Mouse (Mus musculus) liver, postnatal 0 days (tissue): ENCODE measurements around the gene Nhsl1. TPM values are rescaled to one million over a fixed set of nuclear protein-coding genes. Genes with fewer than 3 reads are reported as not detected.
A peak's percentile ranks its signal among the peaks of the same experiment; 100 is the strongest.
"Not testable (repeated sequence)": the region's sequence is repeated elsewhere in the genome, so short reads cannot be mapped to it uniquely, and the experiment has no call there.

Source experiments
- ATAC-seq: fragments of 200-750 bp; cut with Nextera tagmentation; 2 replicates; pipeline ENCODE4 v1.8.0; 2017; ENCODE audit warnings: mild to moderate bottlenecking, moderate library complexity
- DNase-seq: peaks from one replicate; pipeline ENCODE4 v3.0.0-alpha.2; 2016
- H3K27ac ChIP-seq: fragments of 300-500 bp; sonication (generic); 2 replicates; pipeline ENCODE4 v1.5.1; 2014; ENCODE audit warnings: antibody characterized with exemption, moderate library complexity, mild to moderate bottlenecking, low read depth
- H3K27me3 ChIP-seq: fragments of 300-500 bp; sonication (generic); 2 replicates; pipeline ENCODE4 v1.6.1; 2014; ENCODE audit warnings: low read length, control low read depth, mixed read lengths; ENCODE audit not compliant: insufficient read depth
- H3K36me3 ChIP-seq: fragments of 300-500 bp; sonication (generic); replicated peaks from 2 replicates; pipeline ENCODE4 v1.6.1; 2014; ENCODE audit warnings: mild to moderate bottlenecking, control low read depth, low read length, moderate library complexity, mixed read lengths; ENCODE audit not compliant: insufficient read depth
- H3K4me1 ChIP-seq: fragments of 300-500 bp; sonication (generic); 2 replicates; pipeline ENCODE4 v1.6.1; 2014; ENCODE audit warnings: antibody characterized with exemption, mild to moderate bottlenecking, control low read depth; ENCODE audit not compliant: insufficient read depth
- H3K4me2 ChIP-seq: fragments of 300-500 bp; sonication (generic); 2 replicates; pipeline ENCODE4 v1.6.1; 2014; ENCODE audit warnings: low read depth, mild to moderate bottlenecking, low read length, moderate library complexity, mixed read lengths
- H3K4me3 ChIP-seq: fragments of 300-500 bp; sonication (generic); 2 replicates; pipeline ENCODE4 v1.5.1; 2014; ENCODE audit warnings: low read depth, low read length
- H3K9ac ChIP-seq: fragments of 300-500 bp; sonication (generic); replicated peaks from 2 replicates; pipeline ENCODE4 v1.6.1; 2014; ENCODE audit warnings: mild to moderate bottlenecking, moderate library complexity
- H3K9me3 ChIP-seq: fragments of 300-500 bp; sonication (generic); 2 replicates; pipeline ENCODE4 v1.6.1; 2016; ENCODE audit warnings: mild to moderate bottlenecking, control low read depth, low read length, mixed read lengths
- CTCF ChIP-seq: sonication (generic); IDR thresholded peaks from 2 replicates; pipeline ENCODE4 v1.5.1; 2016; ENCODE audit warnings: antibody characterized with exemption, low read depth
- EP300 ChIP-seq: IDR thresholded peaks from 2 replicates; pipeline ENCODE4 v1.6.1; 2016; ENCODE audit warnings: antibody characterized with exemption, low read depth, mild to moderate bottlenecking
- WGBS: fragments of 180-500 bp; shearing (Covaris S2); extraction: QIAGEN DNeasy Blood & Tissue Kit; methylation state at CpG from one replicate; pipeline ENCODE4 v1.1.7; 2014; ENCODE audit not compliant: insufficient replicate concordance; 5-methylcytosine and 5-hydroxymethylcytosine counted together
- polyA plus RNA-seq: library from polyadenylated mRNA; unstranded; fragments of >200 nt; fragmentation: Nextera tagmentation; extraction: Ambion mirVana; gene quantifications from 2 replicates; pipeline ENCODE4 v1.2.1, GENCODE M21; 2015

Nhsl1 gene
- polyA plus RNA-seq, 1 experiment from 2014 or later: 0.75 TPM

GRCm38 (mm10) chr10:18447299-18447698, 128.5 kb downstream of the Nhsl1 start:
- Histone ChIP-seq H3K9me3 (no peaks in the 10 kb centered on the region), H3K36me3 (no peaks in the 10 kb centered on the region), H3K27me3 (no peaks in the 10 kb centered on the region), H3K4me2 (no peak overlapping the region), H3K9ac (no peak overlapping the region), H3K4me1 (no peaks in the 10 kb centered on the region), H3K4me3 (no peak overlapping the region), H3K27ac (no peak overlapping the region)
- no peak for ATAC-seq
- no peak for TF ChIP-seq EP300
- TF ChIP-seq CTCF: no peak
- DNase-seq: no peak
- WGBS: 50% methylated on average over 4 of the region's 4 CpGs

- not testable (repeated sequence) for H3K36me3 ChIP-seq, H3K9ac ChIP-seq, H3K4me3 ChIP-seq, DNase-seq, H3K4me2 ChIP-seq, ATAC-seq, H3K27me3 ChIP-seq, H3K27ac ChIP-seq, H3K9me3 ChIP-seq, H3K4me1 ChIP-seq
- WGBS: 78% methylated on average over 7 of the region's 7 CpGs
Measured at GRCm38 (mm10) chr10:18448896-18449295, 130.1 kb downstream of the Nhsl1 start.

DNA sequence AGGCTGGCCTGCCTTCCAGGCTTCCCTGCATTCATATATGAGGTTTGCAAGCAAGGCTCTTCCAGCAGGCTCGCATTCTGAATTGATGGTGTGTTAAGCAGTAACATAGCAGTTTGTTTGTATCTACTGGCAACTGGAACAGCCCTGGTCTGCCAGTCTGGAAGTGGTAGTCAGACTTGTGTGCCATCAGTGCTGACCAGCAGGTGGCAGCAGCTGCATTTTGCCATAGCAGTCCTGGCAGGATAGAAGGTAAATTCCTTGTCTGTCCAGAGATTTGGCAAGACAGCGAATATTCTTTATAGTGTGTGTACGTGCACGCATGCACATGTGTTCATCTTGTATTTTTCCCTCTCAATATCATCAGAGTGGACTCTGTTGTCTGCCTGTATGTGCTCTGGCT, 134.6 kb downstream of the Nhsl1 start:
- peak; percentile 56; the same call in 1 of the 2 replicates for ATAC-seq
- no peak overlapping the region for H3K4me2 ChIP-seq

DNA sequence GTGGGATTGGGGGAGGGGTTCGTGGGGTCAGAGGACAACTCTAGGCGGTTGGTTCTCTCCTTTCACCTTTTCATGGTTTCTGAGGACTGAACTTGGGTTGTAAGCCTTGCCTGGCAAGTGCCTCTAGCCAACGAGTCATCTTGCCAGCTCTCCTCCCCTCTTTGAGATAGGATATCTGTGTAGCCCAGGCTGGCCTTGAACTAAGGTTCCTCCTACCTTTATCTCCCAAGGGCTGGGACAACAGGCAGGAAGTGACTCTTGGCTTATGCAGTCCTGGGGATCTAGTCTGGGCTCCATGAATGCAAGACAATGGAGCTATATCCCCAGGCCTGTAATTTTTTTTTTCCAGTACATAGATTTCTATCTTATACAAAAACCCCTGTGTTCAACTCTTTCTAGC, 135.4 kb downstream of the Nhsl1 start:
- DNase-seq (no peak), ATAC-seq (no peak)
- no peak overlapping the region for H3K9ac ChIP-seq
- no peaks in the 10 kb centered on the region for H3K4me1 ChIP-seq
- H3K27ac ChIP-seq: no peak overlapping the region
- TF ChIP-seq CTCF (no peak), EP300 (no peak)
- no peaks in the 10 kb centered on the region for H3K36me3 ChIP-seq
- no peaks in the 10 kb centered on the region for H3K9me3 ChIP-seq
- no peak overlapping the region for H3K4me2 ChIP-seq
- no peak overlapping the region for H3K4me3 ChIP-seq
- 48% methylated on average over 3 of the region's 3 CpGs for WGBS
- H3K27me3 ChIP-seq: no peaks in the 10 kb centered on the region

More for the DNA sequence above, 134.6 kb downstream of the Nhsl1 start:
- Histone ChIP-seq H3K4me1 (no peaks in the 10 kb centered on the region), H3K9me3 (no peaks in the 10 kb centered on the region), H3K27me3 (no peaks in the 10 kb centered on the region), H3K4me3 (no peak overlapping the region), H3K36me3 (no peaks in the 10 kb centered on the region), H3K9ac (no peak overlapping the region), H3K27ac (no peak overlapping the region)
- peak; percentile 78 for DNase-seq
- WGBS: 38% methylated on average over 4 of the region's 4 CpGs
- peak; percentile 92 for TF ChIP-seq CTCF
- no peak for TF ChIP-seq EP300

GRCm38 (mm10) chr10:18455301-18455920, 136.6 kb downstream of the Nhsl1 start:
- TF ChIP-seq CTCF (no peak), EP300 (no peak)
- Histone ChIP-seq H3K36me3 (no peaks in the 10 kb centered on the region), H3K4me2 (no peak overlapping the region), H3K27ac (no peak overlapping the region), H3K4me1 (no peaks in the 10 kb centered on the region), H3K27me3 (no peaks in the 10 kb centered on the region), H3K9ac (no peak overlapping the region), H3K4me3 (no peak overlapping the region), H3K9me3 (no peaks in the 10 kb centered on the region)
- DNase-seq: no peak
- ATAC-seq: no peak
- WGBS: 83% methylated on average over 10 of the region's 10 CpGs

DNA sequence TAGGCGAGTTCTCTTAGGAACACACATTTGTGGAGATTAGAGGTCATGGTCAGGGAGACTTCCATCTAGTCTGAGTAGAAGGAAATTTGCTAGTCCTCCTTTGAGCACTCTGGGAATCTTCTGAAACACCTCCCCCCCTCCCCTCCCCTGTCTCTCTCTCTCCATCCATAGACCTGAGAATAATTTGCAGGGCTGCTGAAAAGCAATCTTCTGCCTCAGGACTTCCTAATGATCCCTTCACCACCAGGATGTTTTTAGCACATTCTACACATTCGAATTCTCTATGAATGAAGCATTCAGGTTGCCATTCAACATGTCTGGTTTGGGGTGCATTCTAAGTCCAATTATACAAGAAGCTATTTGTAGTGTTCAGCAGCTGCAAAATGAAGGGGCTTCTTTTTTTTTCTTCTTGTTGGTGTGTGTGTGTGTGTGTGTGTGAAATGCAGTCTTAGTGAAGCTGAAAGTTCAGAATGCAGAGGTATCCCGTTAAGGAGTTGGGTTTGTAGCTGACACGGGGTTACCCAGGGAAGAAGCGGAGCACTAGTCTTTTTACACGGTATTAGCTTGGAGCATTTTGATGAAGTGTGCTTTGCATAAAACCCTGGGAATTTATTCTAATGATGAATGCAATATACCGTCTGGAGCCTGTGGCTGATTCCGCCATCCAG, 139.2 kb downstream of the Nhsl1 start:
- no peak for ATAC-seq
- H3K27ac ChIP-seq: no peak overlapping the region
- no peak for TF ChIP-seq EP300
- TF ChIP-seq CTCF: no peak
- WGBS: 81% methylated on average over 8 of the region's 8 CpGs
- no peak overlapping the region for H3K4me3 ChIP-seq
- no peaks in the 10 kb centered on the region for H3K27me3 ChIP-seq
- no peak overlapping the region for H3K4me2 ChIP-seq
- H3K9me3 ChIP-seq: no peaks in the 10 kb centered on the region
- no peak for DNase-seq
- H3K9ac ChIP-seq: no peak overlapping the region
- no peaks in the 10 kb centered on the region for H3K4me1 ChIP-seq
- H3K36me3 ChIP-seq: no peaks in the 10 kb centered on the region
